Mouse (Mus musculus): ENCODE results near the gene Trub2. TPM values are rescaled to one million over a fixed set of nuclear protein-coding genes. Genes with fewer than 3 reads are reported as not detected.

The Trub2 gene
- polyA plus RNA-seq, 1 experiment, result 20.9 TPM

DNA sequence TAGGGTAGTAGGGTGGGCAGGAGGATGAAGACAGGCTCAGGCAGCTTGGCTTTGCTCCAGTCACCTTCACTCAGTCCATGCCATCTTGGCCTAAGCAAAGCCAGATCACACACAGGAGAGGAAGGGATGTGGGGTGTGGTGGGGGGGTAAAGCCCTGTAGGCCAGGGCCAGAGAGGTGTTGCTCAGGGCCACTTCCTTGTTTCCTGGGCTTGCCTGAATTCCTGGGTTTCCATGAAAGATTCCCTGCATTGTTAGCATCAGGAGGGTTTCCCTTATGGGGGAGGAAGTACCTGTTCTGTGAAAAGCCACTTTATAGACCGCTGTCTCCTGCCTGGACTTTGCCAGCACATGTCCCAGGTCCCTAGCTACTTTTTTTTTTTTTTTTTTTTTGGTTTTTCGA is 74.8 kb downstream of the Trub2 start:
- no peak overlapping the region for H3K27ac ChIP-seq (ENCODE audit: control insufficient read depth, insufficient read depth, low read depth, low read length, poor library complexity)
- no peaks in the 10 kb centered on the region for H3K4me1 ChIP-seq (ENCODE audit: control insufficient read depth, insufficient read depth, low read length)
- H3K4me3 ChIP-seq (replicated peaks; ENCODE audit: control insufficient read depth, low read depth, low read length), result no peak overlapping the region
- WGBS, result 64% methylated on average over 2 of the region's 2 CpGs
- TF ChIP-seq POLR2A (IDR thresholded peaks at IDR 0.05; ENCODE audit: borderline replicate concordance, control insufficient read depth, low read depth, low read length), result no peak

- WGBS, result 84% methylated on average over 5 of the region's 5 CpGs
- Histone ChIP-seq H3K27ac (ENCODE audit: control insufficient read depth, insufficient read depth, low read depth, low read length, poor library complexity) (no peak overlapping the region), H3K4me1 (ENCODE audit: control insufficient read depth, insufficient read depth, low read length) (no peaks in the 10 kb centered on the region), H3K4me3 (replicated peaks; ENCODE audit: control insufficient read depth, low read depth, low read length) (no peak overlapping the region)
- TF ChIP-seq CTCF (IDR thresholded peaks at IDR 0.05; ENCODE audit: control insufficient read depth, insufficient read depth, low read length) (no peak), POLR2A (IDR thresholded peaks at IDR 0.05; ENCODE audit: borderline replicate concordance, control insufficient read depth, low read depth, low read length) (no peak)
Measured at GRCm38 (mm10) chr2:29711877-29712276, 76.4 kb downstream of the Trub2 start.

Other genes with a start within 250 kb of the Trub2 start
- 17.6 and 23.4 TPM in 2 replicates for gene Rapgef1, start 168.8 kb downstream of the Trub2 start, polyA plus RNA-seq (2011; ENCODE audit: insufficient read depth, insufficient read length, low replicate concordance, missing spikeins)
- not detected in 2 replicates for gene Gm13420, start 36.8 kb downstream of the Trub2 start, polyA plus RNA-seq (2011; ENCODE audit: insufficient read depth, insufficient read length, low replicate concordance, missing spikeins)
- not detected in 2 replicates for gene Gm13547, start 29.2 kb downstream of the Trub2 start, polyA plus RNA-seq (2011; ENCODE audit: insufficient read depth, insufficient read length, low replicate concordance, missing spikeins)
- 6.9 and 11.9 TPM in 2 replicates for gene Coq4, start 1.0 kb downstream of the Trub2 start, polyA plus RNA-seq (2011; ENCODE audit: insufficient read depth, insufficient read length, low replicate concordance, missing spikeins)
- gene Slc27a4, start 14.1 kb upstream of the Trub2 start, polyA plus RNA-seq (2011; ENCODE audit: insufficient read depth, insufficient read length, low replicate concordance, missing spikeins), result 9.7 and 30.6 TPM in 2 replicates
- gene Urm1, start 31.6 kb upstream of the Trub2 start, polyA plus RNA-seq (2011; ENCODE audit: insufficient read depth, insufficient read length, low replicate concordance, missing spikeins), result 14.8 and 22.3 TPM in 2 replicates
- gene Cercam, start 80.7 kb upstream of the Trub2 start, polyA plus RNA-seq (2011; ENCODE audit: insufficient read depth, insufficient read length, low replicate concordance, missing spikeins), result 8.8 and 12.9 TPM in 2 replicates
- 55.1 and 78.8 TPM in 2 replicates for gene Odf2, start 100.7 kb upstream of the Trub2 start, polyA plus RNA-seq (2011; ENCODE audit: insufficient read depth, insufficient read length, low replicate concordance, missing spikeins)
- gene Gle1, start 146.9 kb upstream of the Trub2 start, polyA plus RNA-seq (2011; ENCODE audit: insufficient read depth, insufficient read length, low replicate concordance, missing spikeins), result 14.8 and 16.6 TPM in 2 replicates
- 13.8 and 23.4 TPM in 2 replicates for gene Sptan1, start 177.1 kb upstream of the Trub2 start, polyA plus RNA-seq (2011; ENCODE audit: insufficient read depth, insufficient read length, low replicate concordance, missing spikeins)